Mouse (Mus musculus) limb, embryonic 12.5 days (tissue): ENCODE measurements at regions not wholly inside any gene's neighbourhood (a gene's known extent, or its start where the extent isn't known, plus 50 kb on each side); places are given as distances from the start of the nearest gene placed in this dataset.

Source experiments
- ATAC-seq: fragments of 200-750 bp; cut with Nextera tagmentation; 2 replicates; pipeline ENCODE4 v1.8.0; 2017; ENCODE audit warnings: low read depth, moderate TSS enrichment; ENCODE audit not compliant: insufficient number of reproducible peaks, insufficient read depth, low FRiP score, low TSS enrichment
- H3K27ac ChIP-seq: fragments of 300-500 bp; sonication (generic); 2 replicates; pipeline ENCODE4 v1.5.1; 2016; ENCODE audit warnings: mild to moderate bottlenecking, moderate library complexity
- H3K27me3 ChIP-seq: fragments of 300-500 bp; sonication (generic); 2 replicates; pipeline ENCODE4 v1.6.1; 2016; ENCODE audit warnings: mild to moderate bottlenecking, moderate library complexity
- H3K36me3 ChIP-seq: fragments of 300-500 bp; sonication (generic); 2 replicates; pipeline ENCODE4 v1.6.1; 2016; ENCODE audit warnings: mild to moderate bottlenecking, moderate library complexity
- H3K4me1 ChIP-seq: fragments of 300-500 bp; sonication (generic); replicated peaks from 2 replicates; pipeline ENCODE4 v1.6.1; 2016
- H3K4me2 ChIP-seq: fragments of 300-500 bp; sonication (generic); 2 replicates; pipeline ENCODE4 v1.6.1; 2016; ENCODE audit warnings: mild to moderate bottlenecking, moderate library complexity
- H3K4me3 ChIP-seq: fragments of 300-500 bp; sonication (generic); replicated peaks from 2 replicates; pipeline ENCODE4 v1.5.1; 2016; ENCODE audit warnings: mild to moderate bottlenecking
- H3K9ac ChIP-seq: fragments of 300-500 bp; sonication (generic); replicated peaks from 2 replicates; pipeline ENCODE4 v1.6.1; 2016; ENCODE audit warnings: mild to moderate bottlenecking, moderate library complexity
- H3K9me3 ChIP-seq: fragments of 300-500 bp; sonication (generic); 2 replicates; pipeline ENCODE4 v1.6.1; 2016; ENCODE audit warnings: mild to moderate bottlenecking, moderate library complexity
- WGBS: fragments of 180-500 bp; shearing (Covaris S2); methylation state at CpG from one replicate; pipeline ENCODE4 v1.1.7; 2016; 5-methylcytosine and 5-hydroxymethylcytosine counted together

- Histone ChIP-seq H3K4me2 (no peak overlapping the region), H3K4me1 (no peaks in the 10 kb centered on the region), H3K36me3 (no peaks in the 10 kb centered on the region), H3K27ac (no peak overlapping the region), H3K9me3 (no peaks in the 10 kb centered on the region), H3K9ac (no peak overlapping the region), H3K4me3 (no peak overlapping the region), H3K27me3 (no peaks in the 10 kb centered on the region)
- 74% methylated on average over 2 of the region's 2 CpGs for WGBS
- ATAC-seq: no peak
These were observed 451.2 kb upstream of the Marcks start for GRCm38 (mm10) chr10:37589889-37590288.

GRCm38 (mm10) chr10:37589009-37589408 is 450.3 kb upstream of the Marcks start:
- Histone ChIP-seq H3K27ac (no peak overlapping the region), H3K36me3 (no peaks in the 10 kb centered on the region), H3K9ac (no peak overlapping the region), H3K9me3 (no peaks in the 10 kb centered on the region), H3K27me3 (no peaks in the 10 kb centered on the region), H3K4me1 (no peaks in the 10 kb centered on the region), H3K4me3 (no peak overlapping the region), H3K4me2 (no peak overlapping the region)
- ATAC-seq: no peak
- WGBS: 76% methylated on average over 1 of the region's 1 CpGs

GRCm38 (mm10) chr10:37571171-37571570 is 432.5 kb upstream of the Marcks start:
- Histone ChIP-seq H3K9ac (no peak overlapping the region), H3K27me3 (no peaks in the 10 kb centered on the region), H3K4me3 (no peak overlapping the region), H3K36me3 (no peaks in the 10 kb centered on the region), H3K9me3 (no peaks in the 10 kb centered on the region), H3K4me1 (0 out of 2 replicates have a peak, but pooled peaks cover 2% of the 10 kb centered on the region), H3K4me2 (no peak overlapping the region), H3K27ac (no peak overlapping the region)
- 54% methylated on average over 2 of the region's 2 CpGs for WGBS
- ATAC-seq: no peak

- H3K27me3 ChIP-seq: no peaks in the 10 kb centered on the region
- no peak overlapping the region for H3K9ac ChIP-seq
- no peak overlapping the region for H3K4me3 ChIP-seq
- no peaks in the 10 kb centered on the region for H3K9me3 ChIP-seq
- no peak for ATAC-seq
- no peaks in the 10 kb centered on the region for H3K36me3 ChIP-seq
- no peak overlapping the region for H3K27ac ChIP-seq
- no peaks in the 10 kb centered on the region for H3K4me1 ChIP-seq
- no peak overlapping the region for H3K4me2 ChIP-seq
- WGBS: 91% methylated on average over 2 of the region's 2 CpGs
These were observed 423.0 kb upstream of the Marcks start for GRCm38 (mm10) chr10:37561705-37562104.

GRCm38 (mm10) chr10:37549446-37549845 is 410.7 kb upstream of the Marcks start:
- WGBS: 91% methylated on average over 2 of the region's 2 CpGs
- no peaks in the 10 kb centered on the region for H3K27me3 ChIP-seq
- no peak overlapping the region for H3K27ac ChIP-seq
- H3K4me3 ChIP-seq: no peak overlapping the region
- H3K4me1 ChIP-seq: no peaks in the 10 kb centered on the region
- no peak overlapping the region for H3K4me2 ChIP-seq
- ATAC-seq: no peak
- H3K36me3 ChIP-seq: no peaks in the 10 kb centered on the region
- no peak overlapping the region for H3K9ac ChIP-seq
- no peaks in the 10 kb centered on the region for H3K9me3 ChIP-seq

- Histone ChIP-seq H3K36me3 (no peaks in the 10 kb centered on the region), H3K27me3 (no peaks in the 10 kb centered on the region), H3K27ac (no peak overlapping the region), H3K4me3 (no peak overlapping the region), H3K9me3 (no peaks in the 10 kb centered on the region), H3K4me1 (no peaks in the 10 kb centered on the region), H3K4me2 (no peak overlapping the region), H3K9ac (no peak overlapping the region)
- WGBS: 78% methylated on average over 1 of the region's 1 CpGs
- no peak for ATAC-seq
These were observed 402.0 kb upstream of the Marcks start for GRCm38 (mm10) chr10:37540703-37541102.

GRCm38 (mm10) chr10:37505966-37506615 is 367.4 kb upstream of the Marcks start:
- ATAC-seq: no peak
- H3K9ac ChIP-seq: no peak overlapping the region
- WGBS: 90% methylated on average over 3 of the region's 3 CpGs

GRCm38 (mm10) chr10:37504468-37504867 is 365.7 kb upstream of the Marcks start:
- no peaks in the 10 kb centered on the region for H3K4me1 ChIP-seq
- H3K27ac ChIP-seq: no peak overlapping the region
- no peak overlapping the region for H3K9ac ChIP-seq
- H3K4me3 ChIP-seq: no peak overlapping the region
- H3K4me2 ChIP-seq: no peak overlapping the region
- H3K36me3 ChIP-seq: no peaks in the 10 kb centered on the region
- H3K9me3 ChIP-seq: no peaks in the 10 kb centered on the region
- ATAC-seq: no peak
- WGBS: 59% methylated on average over 2 of the region's 2 CpGs
- no peaks in the 10 kb centered on the region for H3K27me3 ChIP-seq

More at GRCm38 (mm10) chr10:37505966-37506615, 367.4 kb upstream of the Marcks start:
- H3K9me3 ChIP-seq: no peaks in the 10 kb centered on the region
- no peak overlapping the region for H3K4me3 ChIP-seq
- H3K36me3 ChIP-seq: no peaks in the 10 kb centered on the region
- no peak overlapping the region for H3K4me2 ChIP-seq
- H3K27me3 ChIP-seq: no peaks in the 10 kb centered on the region
- no peaks in the 10 kb centered on the region for H3K4me1 ChIP-seq
- no peak overlapping the region for H3K27ac ChIP-seq

- H3K36me3 ChIP-seq: no peaks in the 10 kb centered on the region
- H3K27ac ChIP-seq: no peak overlapping the region
- ATAC-seq: no peak
- H3K4me2 ChIP-seq: no peak overlapping the region
- no peaks in the 10 kb centered on the region for H3K27me3 ChIP-seq
- no peaks in the 10 kb centered on the region for H3K9me3 ChIP-seq
- no peak overlapping the region for H3K4me3 ChIP-seq
- H3K4me1 ChIP-seq: no peaks in the 10 kb centered on the region
- H3K9ac ChIP-seq: no peak overlapping the region
These were observed 363.8 kb upstream of the Marcks start for GRCm38 (mm10) chr10:37502505-37502904.

GRCm38 (mm10) chr10:37501043-37501442 is 362.3 kb upstream of the Marcks start:
- Histone ChIP-seq H3K27ac (no peak overlapping the region), H3K27me3 (no peaks in the 10 kb centered on the region), H3K36me3 (no peaks in the 10 kb centered on the region), H3K9ac (no peak overlapping the region), H3K4me2 (no peak overlapping the region), H3K9me3 (no peaks in the 10 kb centered on the region), H3K4me1 (no peaks in the 10 kb centered on the region), H3K4me3 (no peak overlapping the region)
- ATAC-seq: no peak
- WGBS: 94% methylated on average over 2 of the region's 2 CpGs

GRCm38 (mm10) chr10:37495467-37495866 is 356.7 kb upstream of the Marcks start:
- no peak for ATAC-seq
- Histone ChIP-seq H3K36me3 (no peaks in the 10 kb centered on the region), H3K27me3 (no peaks in the 10 kb centered on the region), H3K27ac (no peak overlapping the region), H3K4me1 (no peaks in the 10 kb centered on the region; the same call in 1 of the 2 replicates), H3K9me3 (no peaks in the 10 kb centered on the region), H3K4me3 (no peak overlapping the region), H3K9ac (no peak overlapping the region), H3K4me2 (no peak overlapping the region)
- WGBS: 65% methylated on average over 1 of the region's 1 CpGs

GRCm38 (mm10) chr10:37494552-37495166 is 355.9 kb upstream of the Marcks start:
- Histone ChIP-seq H3K9me3 (no peaks in the 10 kb centered on the region), H3K36me3 (no peaks in the 10 kb centered on the region), H3K4me3 (no peak overlapping the region), H3K27ac (no peak overlapping the region), H3K9ac (no peak overlapping the region), H3K4me2 (no peak overlapping the region), H3K27me3 (no peaks in the 10 kb centered on the region), H3K4me1 (no peaks in the 10 kb centered on the region; the same call in 1 of the 2 replicates)
- no peak for ATAC-seq
- 29% methylated on average over 3 of the region's 3 CpGs for WGBS
